In the genomic region with DNA sequence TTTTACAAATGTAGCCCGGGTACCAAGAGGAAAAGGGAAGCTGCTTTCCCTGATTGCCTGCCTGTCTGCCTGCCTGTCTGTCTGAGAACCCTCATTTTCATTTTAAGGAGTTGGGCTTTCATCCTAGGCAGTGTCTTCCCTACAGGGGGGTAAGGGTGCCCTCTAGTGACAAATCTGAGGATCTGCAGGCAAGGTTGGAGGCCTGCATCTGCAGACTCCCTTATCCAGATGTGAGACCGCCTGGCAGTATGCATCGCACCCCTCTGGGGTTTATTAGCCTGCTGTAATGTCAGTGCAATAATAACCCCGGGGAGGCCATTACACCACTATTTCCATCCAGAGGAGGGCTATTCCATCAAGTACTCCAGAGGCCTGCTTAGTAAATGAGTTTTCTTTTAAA, we compare ENCODE assay signal across 9 mouse cellular contexts.
A peak's percentile ranks its signal among the peaks of the same experiment; 100 is the strongest.
DNase-seq lines count a peak whose midpoint lies in the region; ATAC-seq and TF ChIP-seq lines count a peak whose summit lies in the region.
"Had no signal": no experiment of that assay in that cellular context is flagged by ENCODE, and none has a peak within 500 bp of the region (broad histone marks: within the 10 kb centered on the region; RNA-seq: fewer than 3 reads in every experiment).

No protein-coding gene starts in this region.

- H3K27ac ChIP-seq in left cerebral cortex, adult 2 months, result no peak overlapping the region
- H3K27ac ChIP-seq in limb, embryonic 11.5 days (replicated peaks; ENCODE audit: low read depth, low read length), result no peak overlapping the region
- no peak overlapping the region for H3K27ac ChIP-seq in neural tube, embryonic 14.5 days (ENCODE audit: low read depth, low read length)
- H3K27ac ChIP-seq in thymus, adult 2 months (ENCODE audit: control insufficient read depth, insufficient read depth, low read length), result no peak overlapping the region
- H3K27ac ChIP-seq: embryonic facial prominence, embryonic 12.5 days had no signal

- no peak overlapping the region for H3K4me3 ChIP-seq in left cerebral cortex, adult 2 months
- H3K4me3 ChIP-seq in limb, embryonic 11.5 days (ENCODE audit: low read depth, low read length), result no peak overlapping the region
- no peak overlapping the region for H3K4me3 ChIP-seq in neural tube, embryonic 14.5 days (ENCODE audit: low read depth, low read length)
- no peak overlapping the region for H3K4me3 ChIP-seq in thymus, adult 2 months (ENCODE audit: control insufficient read depth, insufficient read depth, low read length)
- H3K4me3 ChIP-seq: embryonic facial prominence, embryonic 12.5 days had no signal

- H3K36me3 ChIP-seq in limb, embryonic 11.5 days (ENCODE audit: control insufficient read depth, insufficient read depth, low read length), result no peaks in the 10 kb centered on the region
- no peaks in the 10 kb centered on the region for H3K36me3 ChIP-seq in neural tube, embryonic 14.5 days (ENCODE audit: control insufficient read depth, insufficient read depth, low read length)
- no peaks in the 10 kb centered on the region for H3K36me3 ChIP-seq in thymus, adult 2 months (ENCODE audit: control insufficient read depth, insufficient read depth, low read length)
- H3K36me3 ChIP-seq: embryonic facial prominence, embryonic 12.5 days had no signal

- peak; percentile 48 for ATAC-seq in limb, embryonic 11.5 days (ENCODE audit: insufficient number of reproducible peaks, low FRiP score, low TSS enrichment, low read depth)
- peak; percentile 72; the same call in 1 of the 2 replicates for ATAC-seq in neural tube, embryonic 14.5 days (ENCODE audit: low read depth)

- peaks cover 4% of the 10 kb centered on the region; the same call in 1 of the 2 replicates for H3K27me3 ChIP-seq in limb, embryonic 11.5 days (ENCODE audit: control insufficient read depth, insufficient read depth, low read length)
- H3K27me3 ChIP-seq in neural tube, embryonic 14.5 days (ENCODE audit: control insufficient read depth, insufficient read depth, low read length), result no peaks in the 10 kb centered on the region
- no peaks in the 10 kb centered on the region for H3K27me3 ChIP-seq in thymus, adult 2 months (ENCODE audit: control insufficient read depth, insufficient read depth, low read length)
- H3K27me3 ChIP-seq: embryonic facial prominence, embryonic 12.5 days had no signal

- no peak for TF ChIP-seq POLR2A in thymus, adult 2 months (IDR thresholded peaks at IDR 0.05; ENCODE audit: control insufficient read depth, extremely low read depth, insufficient read depth, low read length, poor library complexity)

- intact Hi-C loops in left cerebral cortex, adult 2 months (cut with DNase I), result no loop called here
- intact Hi-C loops in left cerebral cortex, postnatal 4 days (cut with DNase I), result loop anchor here (5.0 kb wide), 1 partner anchor 798 kb away; no protein-coding TSS in a partner anchor
- intact Hi-C loops in heart, postnatal 14 days (cut with DNase I), result loop anchor here (10.0 kb wide), 1 partner anchor 1316 kb away; no protein-coding TSS in a partner anchor

- no peak overlapping the region for H3K9ac ChIP-seq in limb, embryonic 11.5 days (ENCODE audit: low read length)
- H3K9ac ChIP-seq in neural tube, embryonic 14.5 days (replicated peaks; ENCODE audit: low read depth, low read length), result no peak overlapping the region
- H3K9ac ChIP-seq: embryonic facial prominence, embryonic 12.5 days had no signal

- peak; percentile 94 for TF ChIP-seq CTCF in left cerebral cortex, adult 2 months (IDR thresholded peaks at IDR 0.05)
- TF ChIP-seq CTCF in thymus, adult 2 months (IDR thresholded peaks at IDR 0.05; ENCODE audit: borderline replicate concordance, control insufficient read depth, extremely low read depth, insufficient read depth, low read length, poor library complexity), result no peak

- peaks cover 8% of the 10 kb centered on the region; the same call in 1 of the 2 replicates for H3K4me1 ChIP-seq in limb, embryonic 11.5 days (ENCODE audit: control insufficient read depth, insufficient read depth, low read length)
- H3K4me1 ChIP-seq in neural tube, embryonic 14.5 days (ENCODE audit: control insufficient read depth, insufficient read depth, low read length), result 0 out of 2 replicates have a peak, but pooled peaks cover under 1% of the 10 kb centered on the region
- no peaks in the 10 kb centered on the region for H3K4me1 ChIP-seq in thymus, adult 2 months (replicated peaks; ENCODE audit: control insufficient read depth, insufficient read depth, low read length)

- H3K4me2 ChIP-seq in limb, embryonic 11.5 days (ENCODE audit: low read depth, severe bottlenecking), result no peak overlapping the region
- H3K4me2 ChIP-seq in neural tube, embryonic 14.5 days (ENCODE audit: low read depth, low read length), result no peak overlapping the region
- H3K4me2 ChIP-seq: embryonic facial prominence, embryonic 12.5 days had no signal

- DNase-seq in left cerebral cortex, adult 2 months (ENCODE audit: extremely low spot score in 1 of 2, low spot score in 2 of 2), result no peak
- no peak for DNase-seq in left cerebral cortex, postnatal 4 days
- DNase-seq in R1 (ENCODE audit: low read depth, low spot score), result peak; percentile 74
- DNase-seq in embryo, embryonic 10.5 days (ENCODE audit: low spot score), result peak; percentile 86
- DNase-seq in heart, postnatal 14 days, result peak; percentile 19 to 59
- peak; percentile 81 for DNase-seq in limb, embryonic 11.5 days (ENCODE audit: low spot score)
- DNase-seq in thymus, adult 2 months, result no peak

- no peaks in the 10 kb centered on the region for H3K9me3 ChIP-seq in limb, embryonic 11.5 days (ENCODE audit: control insufficient read depth, low read length)
- H3K9me3 ChIP-seq in neural tube, embryonic 14.5 days (ENCODE audit: control insufficient read depth, low read length), result no peaks in the 10 kb centered on the region
- H3K9me3 ChIP-seq: embryonic facial prominence, embryonic 12.5 days had no signal

- WGBS in limb, embryonic 11.5 days, result 8% methylated on average over 4 of the region's 4 CpGs
- WGBS in neural tube, embryonic 14.5 days, result 6% methylated on average over 4 of the region's 4 CpGs
- 23% methylated on average over 4 of the region's 4 CpGs for WGBS in thymus, adult 2 months

Comparison
In these comparisons a context has a peak if more than half of its experiments do, and no peak if none do; other contexts are left out.
1. DNase-seq: peak in R1 (single experiment), embryo, embryonic 10.5 days (single experiment), heart, postnatal 14 days (2 of 2) and limb, embryonic 11.5 days (single experiment); none in left cerebral cortex, adult 2 months (0 of 2), left cerebral cortex, postnatal 4 days (single experiment) and thymus, adult 2 months (single experiment).